Mouse (Mus musculus): ENCODE results near the gene Sapcd2. TPM values are rescaled to one million over a fixed set of nuclear protein-coding genes. Genes with fewer than 3 reads are reported as not detected.

Gene Sapcd2
- polyA plus RNA-seq, 1 experiment from 2014 or later: 43.2 TPM

DNA sequence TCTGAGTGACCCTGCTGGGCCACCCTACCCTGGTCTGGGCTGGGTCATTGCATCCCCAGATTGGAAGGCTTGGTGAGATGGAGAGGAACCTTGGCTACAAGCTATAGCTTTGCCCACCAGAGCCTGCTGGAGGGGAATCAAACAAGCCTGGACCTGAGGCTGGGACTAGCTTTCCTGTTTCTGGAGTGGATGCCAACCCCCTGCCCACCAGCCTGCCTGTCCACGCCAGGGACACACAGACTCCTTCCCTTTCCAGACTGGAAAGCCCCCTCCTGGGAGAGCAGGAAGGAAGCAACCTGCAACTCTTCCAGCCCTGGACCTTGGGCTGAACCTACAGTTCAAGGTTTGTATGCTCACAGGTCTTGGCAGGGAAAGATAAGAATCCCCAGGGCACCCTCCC, 51.5 kb downstream of the Sapcd2 start:
- Histone ChIP-seq H3K4me3 (ENCODE audit: low read depth, low read length) (no peak overlapping the region), H3K27ac (ENCODE audit: low read depth) (no peak overlapping the region), H3K9me3 (ENCODE audit: control insufficient read depth, low read length) (no peaks in the 10 kb centered on the region), H3K4me1 (replicated peaks; ENCODE audit: control insufficient read depth, insufficient read depth, low read length) (no peaks in the 10 kb centered on the region), H3K9ac (ENCODE audit: low read length) (no peak overlapping the region), H3K4me2 (ENCODE audit: low read length) (no peak overlapping the region), H3K27me3 (replicated peaks; ENCODE audit: control insufficient read depth, insufficient read depth, low read length) (peaks cover 19% of the 10 kb centered on the region), H3K36me3 (ENCODE audit: control insufficient read depth, insufficient read depth, low read length) (no peaks in the 10 kb centered on the region)
- 53% methylated on average over 1 of the region's 1 CpGs for WGBS
- DNase-seq (ENCODE audit: low spot score) (no peak), ATAC-seq (replicated peaks; ENCODE audit: low FRiP score, low TSS enrichment, low read depth) (no peak)

DNA sequence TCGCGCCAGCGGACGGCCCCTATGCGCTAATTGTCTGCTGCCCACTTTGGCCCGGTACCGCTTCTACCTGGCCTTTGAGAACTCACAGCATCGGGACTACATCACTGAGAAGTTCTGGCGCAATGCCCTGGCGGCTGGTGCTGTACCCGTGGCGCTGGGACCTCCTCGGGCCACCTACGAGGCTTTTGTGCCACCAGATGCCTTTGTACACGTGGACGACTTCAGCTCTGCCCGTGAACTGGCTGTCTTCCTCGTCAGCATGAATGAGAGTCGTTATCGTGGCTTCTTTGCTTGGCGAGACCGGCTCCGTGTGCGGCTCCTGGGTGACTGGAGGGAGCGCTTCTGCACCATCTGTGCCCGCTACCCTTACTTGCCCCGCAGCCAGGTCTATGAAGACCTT, 53.4 kb downstream of the Sapcd2 start:
- Histone ChIP-seq H3K9ac (ENCODE audit: low read length) (no peak overlapping the region), H3K27ac (ENCODE audit: low read depth) (no peak overlapping the region), H3K4me1 (replicated peaks; ENCODE audit: control insufficient read depth, insufficient read depth, low read length) (no peaks in the 10 kb centered on the region), H3K36me3 (ENCODE audit: control insufficient read depth, insufficient read depth, low read length) (no peaks in the 10 kb centered on the region), H3K9me3 (ENCODE audit: control insufficient read depth, low read length) (no peaks in the 10 kb centered on the region), H3K27me3 (replicated peaks; ENCODE audit: control insufficient read depth, insufficient read depth, low read length) (peaks cover 22% of the 10 kb centered on the region), H3K4me2 (ENCODE audit: low read length) (no peak overlapping the region), H3K4me3 (ENCODE audit: low read depth, low read length) (no peak overlapping the region)
- ATAC-seq (replicated peaks; ENCODE audit: low FRiP score, low TSS enrichment, low read depth) (no peak), DNase-seq (ENCODE audit: low spot score) (no peak)
- 58% methylated on average over 27 of the region's 27 CpGs for WGBS

DNA sequence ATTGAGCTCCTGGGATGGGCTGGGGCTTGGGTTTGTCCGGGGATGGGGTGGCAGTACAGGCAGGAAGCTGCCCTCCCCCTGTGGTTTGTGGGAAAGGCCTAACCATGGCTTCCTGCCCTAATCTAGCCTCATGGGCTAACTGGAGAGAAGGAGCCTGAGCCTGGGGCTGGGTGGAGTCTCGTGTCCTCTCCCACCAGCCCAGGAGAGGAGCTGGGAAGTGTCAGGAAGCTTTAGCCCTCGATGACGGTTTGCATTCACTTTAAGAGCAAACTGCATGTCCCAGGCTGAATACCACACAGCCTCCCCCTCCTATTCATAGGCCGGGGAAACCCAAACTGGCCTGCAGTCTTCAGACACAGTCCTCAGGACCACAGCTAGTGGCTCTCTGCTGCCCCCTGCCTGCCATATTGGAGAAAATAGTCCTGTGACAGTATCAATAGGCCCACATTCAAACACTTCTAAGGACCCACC, 54.6 kb downstream of the Sapcd2 start:
- ATAC-seq (replicated peaks; ENCODE audit: low FRiP score, low TSS enrichment, low read depth) (no peak), DNase-seq (ENCODE audit: low spot score) (peak; percentile 84)
- no peaks in the 10 kb centered on the region for H3K4me1 ChIP-seq (replicated peaks; ENCODE audit: control insufficient read depth, insufficient read depth, low read length)
- no peak overlapping the region for H3K9ac ChIP-seq (ENCODE audit: low read length)
- H3K9me3 ChIP-seq (ENCODE audit: control insufficient read depth, low read length): no peaks in the 10 kb centered on the region
- peaks cover 22% of the 10 kb centered on the region for H3K27me3 ChIP-seq (replicated peaks; ENCODE audit: control insufficient read depth, insufficient read depth, low read length)
- H3K4me2 ChIP-seq (ENCODE audit: low read length): no peak overlapping the region
- no peaks in the 10 kb centered on the region for H3K36me3 ChIP-seq (ENCODE audit: control insufficient read depth, insufficient read depth, low read length)
- no peak overlapping the region for H3K4me3 ChIP-seq (ENCODE audit: low read depth, low read length)
- H3K27ac ChIP-seq (ENCODE audit: low read depth): no peak overlapping the region
- 37% methylated on average over 5 of the region's 5 CpGs for WGBS

DNA sequence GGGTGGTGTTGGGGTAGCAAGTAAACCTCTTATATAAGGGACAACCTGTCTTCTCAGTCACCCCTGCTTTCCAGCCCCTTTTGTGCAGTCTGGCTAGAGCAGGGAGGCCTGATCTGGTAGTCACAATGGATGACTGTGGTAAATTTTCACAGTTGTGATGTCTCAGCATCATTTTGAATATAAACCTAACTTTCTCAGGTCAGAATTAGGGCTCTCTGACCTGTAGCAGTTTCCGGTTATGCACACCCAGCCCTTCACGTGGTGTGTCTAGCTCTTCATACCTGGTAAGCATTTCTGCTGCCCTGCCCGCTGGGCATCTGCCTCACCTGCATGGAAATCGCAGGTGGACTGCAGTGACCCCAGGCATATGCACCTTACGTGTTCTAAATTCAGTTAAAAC, 55.1 kb downstream of the Sapcd2 start:
- Histone ChIP-seq H3K9me3 (ENCODE audit: control insufficient read depth, low read length) (no peaks in the 10 kb centered on the region), H3K4me3 (ENCODE audit: low read depth, low read length) (no peak overlapping the region), H3K27me3 (replicated peaks; ENCODE audit: control insufficient read depth, insufficient read depth, low read length) (peaks cover 22% of the 10 kb centered on the region), H3K36me3 (ENCODE audit: control insufficient read depth, insufficient read depth, low read length) (no peaks in the 10 kb centered on the region), H3K4me2 (ENCODE audit: low read length) (no peak overlapping the region), H3K9ac (ENCODE audit: low read length) (no peak overlapping the region), H3K4me1 (replicated peaks; ENCODE audit: control insufficient read depth, insufficient read depth, low read length) (no peaks in the 10 kb centered on the region), H3K27ac (ENCODE audit: low read depth) (no peak overlapping the region)
- WGBS: 86% methylated on average over 5 of the region's 5 CpGs
- ATAC-seq (replicated peaks; ENCODE audit: low FRiP score, low TSS enrichment, low read depth): no peak
- no peak for DNase-seq (ENCODE audit: low spot score)

Other genes starting within 250 kb of the Sapcd2 start
- 8.2 and 13.2 TPM in 2 replicates for gene Nrarp, start 191.6 kb upstream of the Sapcd2 start, polyA plus RNA-seq (2014; fragmentation: Nextera tagmentation; extraction: Ambion mirVana)
- 14.4 and 18.1 TPM in 2 replicates for gene Tor4a, start 175.4 kb upstream of the Sapcd2 start, polyA plus RNA-seq (2014; fragmentation: Nextera tagmentation; extraction: Ambion mirVana)
- gene Nelfb, start 160.8 kb upstream of the Sapcd2 start, polyA plus RNA-seq (2014; fragmentation: Nextera tagmentation; extraction: Ambion mirVana): 99.1 and 107 TPM in 2 replicates
- gene Stpg3, start 157.7 kb upstream of the Sapcd2 start, polyA plus RNA-seq (2014; fragmentation: Nextera tagmentation; extraction: Ambion mirVana): 0.18 TPM in 1 of 2 replicates, not detected in the other
- gene Fam166a, start 153.6 kb upstream of the Sapcd2 start, polyA plus RNA-seq (2014; fragmentation: Nextera tagmentation; extraction: Ambion mirVana): 0.51 TPM in 1 of 2 replicates, not detected in the other
- gene Tubb4b, start 147.6 kb upstream of the Sapcd2 start, polyA plus RNA-seq (2014; fragmentation: Nextera tagmentation; extraction: Ambion mirVana): 524 and 576 TPM in 2 replicates
- 0.26 and 0.38 TPM in 2 replicates for gene Slc34a3, start 138.0 kb upstream of the Sapcd2 start, polyA plus RNA-seq (2014; fragmentation: Nextera tagmentation; extraction: Ambion mirVana)
- not detected in 2 replicates for gene Rnf224, start 135.5 kb upstream of the Sapcd2 start, polyA plus RNA-seq (2014; fragmentation: Nextera tagmentation; extraction: Ambion mirVana)
- gene Rnf208, start 130.1 kb upstream of the Sapcd2 start, polyA plus RNA-seq (2014; fragmentation: Nextera tagmentation; extraction: Ambion mirVana): 15.7 and 18.7 TPM in 2 replicates
- gene Cysrt1, start 129.9 kb upstream of the Sapcd2 start, polyA plus RNA-seq (2014; fragmentation: Nextera tagmentation; extraction: Ambion mirVana): 0.30 TPM in 1 of 2 replicates, not detected in the other
- 5.0 and 5.7 TPM in 2 replicates for gene AL732309.1, start 125.5 kb upstream of the Sapcd2 start, polyA plus RNA-seq (2014; fragmentation: Nextera tagmentation; extraction: Ambion mirVana)
- gene Tmem203, start 116.9 kb upstream of the Sapcd2 start, polyA plus RNA-seq (2014; fragmentation: Nextera tagmentation; extraction: Ambion mirVana): 18.0 and 19.2 TPM in 2 replicates
- 6.5 and 7.8 TPM in 2 replicates for gene Tprn, start 109.7 kb upstream of the Sapcd2 start, polyA plus RNA-seq (2014; fragmentation: Nextera tagmentation; extraction: Ambion mirVana)
- gene Ssna1, start 99.9 kb upstream of the Sapcd2 start, polyA plus RNA-seq (2014; fragmentation: Nextera tagmentation; extraction: Ambion mirVana): 229 and 240 TPM in 2 replicates
- gene Anapc2, start 99.8 kb upstream of the Sapcd2 start, polyA plus RNA-seq (2014; fragmentation: Nextera tagmentation; extraction: Ambion mirVana): 100 and 110 TPM in 2 replicates
- not detected in 2 replicates for gene Tmem210, start 84.2 kb upstream of the Sapcd2 start, polyA plus RNA-seq (2014; fragmentation: Nextera tagmentation; extraction: Ambion mirVana)
- gene Lrrc26, start 82.4 kb upstream of the Sapcd2 start, polyA plus RNA-seq (2014; fragmentation: Nextera tagmentation; extraction: Ambion mirVana): not detected in 2 replicates
- gene Grin1, start 53.1 kb upstream of the Sapcd2 start, polyA plus RNA-seq (2014; fragmentation: Nextera tagmentation; extraction: Ambion mirVana): 2.1 and 2.4 TPM in 2 replicates
- 66.3 and 73.3 TPM in 2 replicates for gene Man1b1, start 40.0 kb upstream of the Sapcd2 start, polyA plus RNA-seq (2014; fragmentation: Nextera tagmentation; extraction: Ambion mirVana)
- 24.1 and 26.5 TPM in 2 replicates for gene Dpp7, start 16.0 kb upstream of the Sapcd2 start, polyA plus RNA-seq (2014; fragmentation: Nextera tagmentation; extraction: Ambion mirVana)
- 36.3 and 46.0 TPM in 2 replicates for gene Uap1l1, start 6.6 kb upstream of the Sapcd2 start, polyA plus RNA-seq (2014; fragmentation: Nextera tagmentation; extraction: Ambion mirVana)
- gene Entpd2, start 23.6 kb downstream of the Sapcd2 start, polyA plus RNA-seq (2014; fragmentation: Nextera tagmentation; extraction: Ambion mirVana): 5.9 and 7.4 TPM in 2 replicates
- gene Npdc1, start 27.0 kb downstream of the Sapcd2 start, polyA plus RNA-seq (2014; fragmentation: Nextera tagmentation; extraction: Ambion mirVana): 42.2 and 45.4 TPM in 2 replicates
- gene Fut7, start 50.9 kb downstream of the Sapcd2 start, polyA plus RNA-seq (2014; fragmentation: Nextera tagmentation; extraction: Ambion mirVana): 0.15 TPM in 1 of 2 replicates, not detected in the other
- gene Abca2, start 56.4 kb downstream of the Sapcd2 start, polyA plus RNA-seq (2014; fragmentation: Nextera tagmentation; extraction: Ambion mirVana): 4.8 and 4.9 TPM in 2 replicates
- 1.8 and 2.0 TPM in 2 replicates for gene Clic3, start 84.5 kb downstream of the Sapcd2 start, polyA plus RNA-seq (2014; fragmentation: Nextera tagmentation; extraction: Ambion mirVana)
- gene Paxx, start 88.8 kb downstream of the Sapcd2 start, polyA plus RNA-seq (2014; fragmentation: Nextera tagmentation; extraction: Ambion mirVana): 25.0 and 27.4 TPM in 2 replicates
- 6.2 and 7.9 TPM in 2 replicates for gene Ptgds, start 97.7 kb downstream of the Sapcd2 start, polyA plus RNA-seq (2014; fragmentation: Nextera tagmentation; extraction: Ambion mirVana)
- not detected in 2 replicates for gene Lcn12, start 121.6 kb downstream of the Sapcd2 start, polyA plus RNA-seq (2014; fragmentation: Nextera tagmentation; extraction: Ambion mirVana)
- gene Fbxw5, start 128.4 kb downstream of the Sapcd2 start, polyA plus RNA-seq (2014; fragmentation: Nextera tagmentation; extraction: Ambion mirVana): 72.9 and 79.3 TPM in 2 replicates
- 5.9 and 6.3 TPM in 2 replicates for gene C8g, start 129.4 kb downstream of the Sapcd2 start, polyA plus RNA-seq (2014; fragmentation: Nextera tagmentation; extraction: Ambion mirVana)
- gene Traf2, start 174.6 kb downstream of the Sapcd2 start, polyA plus RNA-seq (2014; fragmentation: Nextera tagmentation; extraction: Ambion mirVana): 31.2 and 32.0 TPM in 2 replicates
- 356 and 385 TPM in 2 replicates for gene Edf1, start 185.5 kb downstream of the Sapcd2 start, polyA plus RNA-seq (2014; fragmentation: Nextera tagmentation; extraction: Ambion mirVana)
- gene Mamdc4, start 202.5 kb downstream of the Sapcd2 start, polyA plus RNA-seq (2014; fragmentation: Nextera tagmentation; extraction: Ambion mirVana): 59.1 and 85.2 TPM in 2 replicates
- 278 and 287 TPM in 2 replicates for gene Phpt1, start 202.9 kb downstream of the Sapcd2 start, polyA plus RNA-seq (2014; fragmentation: Nextera tagmentation; extraction: Ambion mirVana)
- 1.8 and 2.0 TPM in 2 replicates for gene Ajm1, start 209.4 kb downstream of the Sapcd2 start, polyA plus RNA-seq (2014; fragmentation: Nextera tagmentation; extraction: Ambion mirVana)
- 59.2 and 65.6 TPM in 2 replicates for gene Rabl6, start 236.2 kb downstream of the Sapcd2 start, polyA plus RNA-seq (2014; fragmentation: Nextera tagmentation; extraction: Ambion mirVana)
- 0.24 TPM in 2 replicates for gene Ccdc183, start 245.4 kb downstream of the Sapcd2 start, polyA plus RNA-seq (2014; fragmentation: Nextera tagmentation; extraction: Ambion mirVana)
- gene Tmem141, start 249.7 kb downstream of the Sapcd2 start, polyA plus RNA-seq (2014; fragmentation: Nextera tagmentation; extraction: Ambion mirVana): 25.7 and 26.7 TPM in 2 replicates

Data from intestine, embryonic 14.5 days (tissue).